Mouse (Mus musculus): Measurements from ENCODE around the gene Ep300.

Ep300 gene

DNA sequence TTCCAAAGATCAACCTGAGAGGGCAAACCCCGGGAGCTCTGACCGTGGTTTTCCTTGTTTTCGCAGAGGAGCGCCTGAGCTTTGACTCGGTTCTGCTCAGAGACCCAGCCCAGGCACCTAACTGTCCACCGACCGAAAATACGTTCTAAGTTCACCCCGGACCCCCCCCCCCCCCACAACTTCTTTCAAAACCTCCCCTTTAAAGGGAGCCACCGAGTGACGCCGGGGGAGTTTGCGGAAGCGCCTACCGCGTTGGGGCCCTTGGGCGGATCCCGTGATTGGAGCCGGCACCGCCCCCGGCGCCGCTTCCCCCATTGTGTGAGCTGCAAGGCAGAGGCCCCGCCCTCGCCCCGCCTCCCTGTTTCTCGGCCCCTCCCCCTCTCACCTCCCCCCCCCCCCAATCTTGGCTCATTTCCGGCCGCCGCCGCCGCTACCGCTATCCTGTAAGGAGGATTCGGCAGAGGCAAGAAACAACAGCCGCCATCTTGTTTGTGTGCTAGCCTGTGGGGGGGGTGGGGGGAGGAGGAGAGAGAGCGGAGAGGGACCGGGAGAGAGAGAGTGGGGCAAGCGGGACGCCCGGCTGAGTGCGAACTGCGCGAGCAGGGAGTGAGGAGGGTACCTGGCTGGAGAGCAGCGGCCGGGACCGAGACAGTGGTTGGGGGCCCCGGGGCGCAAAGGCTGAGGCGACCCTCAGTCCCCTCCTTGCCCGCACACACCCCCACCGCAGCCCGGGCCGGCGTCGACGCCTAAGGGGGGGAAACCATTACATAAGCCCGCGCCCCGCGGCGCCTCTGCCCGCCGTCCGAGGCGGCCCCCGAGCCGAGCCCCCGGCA is at the start of gene Ep300:
Gene Ep300, plus strand, starts transcription at position 439 of the 833 bp plus-strand sequence.
- in situ Hi-C loops (cut with MboI; ENCODE audit: low pct_unique_long_range_greater_than_20kb in 1 of 2, low sequenced_read_pairs in 2 of 2, unreplicated experiment in 1 of 2): no loop called here

DNA sequence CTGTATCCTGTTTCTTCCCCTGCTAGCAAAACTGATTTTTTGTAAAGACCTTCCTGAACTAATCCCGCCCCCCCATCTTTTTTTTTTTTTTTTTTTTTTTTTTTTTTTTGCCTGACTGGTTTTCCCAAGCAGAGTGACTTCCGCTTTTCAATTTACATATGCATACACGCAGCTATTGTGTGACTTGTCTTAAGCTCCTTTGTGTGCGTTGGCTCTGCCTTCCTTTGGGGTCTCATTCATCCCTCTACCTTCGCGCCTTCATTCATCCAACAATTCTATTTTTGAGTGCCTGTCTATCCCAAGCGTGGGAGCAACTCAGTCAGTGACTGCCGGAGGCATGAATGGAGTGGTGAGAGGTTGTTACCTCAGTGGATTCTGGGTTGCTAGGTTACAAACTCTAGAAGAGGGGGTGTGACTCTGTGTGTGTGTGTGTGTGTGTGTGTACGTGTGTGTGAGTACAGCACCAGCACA is 49.2 kb upstream of the Ep300 start:
- in situ Hi-C loops (cut with MboI; ENCODE audit: low pct_unique_long_range_greater_than_20kb in 1 of 2, low sequenced_read_pairs in 2 of 2, unreplicated experiment in 1 of 2): no loop called here

DNA sequence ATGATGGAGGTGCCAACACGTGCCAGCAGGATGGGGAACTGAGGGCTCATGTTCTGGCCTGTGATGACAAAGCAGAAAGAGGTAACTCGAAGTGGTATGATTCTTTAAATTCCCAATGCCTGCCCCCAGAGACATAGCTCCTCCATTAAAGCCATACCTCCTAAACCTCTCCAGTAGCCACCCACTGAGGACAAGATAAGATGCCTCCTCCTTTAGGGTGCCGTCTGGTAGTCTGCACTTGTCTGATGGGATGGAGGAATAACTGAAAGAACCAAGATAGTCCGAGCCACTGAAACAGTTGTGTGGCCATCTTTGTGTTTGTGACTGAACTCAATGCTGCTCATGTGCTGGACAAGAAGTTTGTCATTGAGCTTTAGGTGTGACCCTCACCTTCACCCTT is 47.0 kb upstream of the Ep300 start:
- in situ Hi-C loops (cut with MboI; ENCODE audit: low pct_unique_long_range_greater_than_20kb in 1 of 2, low sequenced_read_pairs in 2 of 2, unreplicated experiment in 1 of 2): no loop called here

DNA sequence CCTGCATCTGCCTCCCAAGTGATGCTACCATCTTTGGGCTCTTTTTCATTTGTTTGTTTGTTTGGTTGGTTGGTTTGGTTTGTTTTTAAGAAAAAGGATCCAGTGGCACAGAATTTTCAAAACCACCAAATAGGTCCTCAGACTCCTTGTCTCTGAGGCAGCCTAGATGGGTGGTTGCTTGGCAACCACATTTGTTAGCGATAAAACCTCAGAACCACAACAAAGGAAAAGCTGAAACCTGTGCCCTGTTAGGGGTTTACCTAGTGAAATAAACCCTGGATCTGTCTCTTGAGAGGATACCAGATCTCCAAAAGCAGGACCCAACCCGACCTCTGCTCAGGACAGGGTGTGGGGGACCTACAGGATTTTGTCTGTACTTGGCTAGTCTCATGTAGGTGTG is 45.6 kb upstream of the Ep300 start:
- in situ Hi-C loops (cut with MboI; ENCODE audit: low pct_unique_long_range_greater_than_20kb in 1 of 2, low sequenced_read_pairs in 2 of 2, unreplicated experiment in 1 of 2): no loop called here

DNA sequence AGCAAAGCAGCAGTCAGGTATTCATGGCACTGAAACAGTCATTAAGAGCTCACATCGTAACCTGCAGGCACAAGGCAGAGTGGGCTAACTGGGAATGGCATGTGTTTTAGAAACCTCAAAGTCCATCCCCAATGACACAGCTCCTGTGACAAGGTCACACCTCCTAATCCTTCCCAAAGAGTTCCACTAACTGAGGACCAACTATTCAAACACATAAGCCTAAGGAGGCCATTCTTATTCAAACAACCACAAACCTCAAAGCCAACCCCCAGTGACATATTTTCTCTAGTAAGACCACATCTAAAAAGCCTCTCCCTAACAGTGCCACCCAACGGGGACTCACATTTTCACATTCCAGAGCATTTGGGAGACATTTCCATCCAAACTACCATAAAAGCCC is 40.2 kb upstream of the Ep300 start:
- in situ Hi-C loops (cut with MboI; ENCODE audit: low pct_unique_long_range_greater_than_20kb in 1 of 2, low sequenced_read_pairs in 2 of 2, unreplicated experiment in 1 of 2): no loop called here

DNA sequence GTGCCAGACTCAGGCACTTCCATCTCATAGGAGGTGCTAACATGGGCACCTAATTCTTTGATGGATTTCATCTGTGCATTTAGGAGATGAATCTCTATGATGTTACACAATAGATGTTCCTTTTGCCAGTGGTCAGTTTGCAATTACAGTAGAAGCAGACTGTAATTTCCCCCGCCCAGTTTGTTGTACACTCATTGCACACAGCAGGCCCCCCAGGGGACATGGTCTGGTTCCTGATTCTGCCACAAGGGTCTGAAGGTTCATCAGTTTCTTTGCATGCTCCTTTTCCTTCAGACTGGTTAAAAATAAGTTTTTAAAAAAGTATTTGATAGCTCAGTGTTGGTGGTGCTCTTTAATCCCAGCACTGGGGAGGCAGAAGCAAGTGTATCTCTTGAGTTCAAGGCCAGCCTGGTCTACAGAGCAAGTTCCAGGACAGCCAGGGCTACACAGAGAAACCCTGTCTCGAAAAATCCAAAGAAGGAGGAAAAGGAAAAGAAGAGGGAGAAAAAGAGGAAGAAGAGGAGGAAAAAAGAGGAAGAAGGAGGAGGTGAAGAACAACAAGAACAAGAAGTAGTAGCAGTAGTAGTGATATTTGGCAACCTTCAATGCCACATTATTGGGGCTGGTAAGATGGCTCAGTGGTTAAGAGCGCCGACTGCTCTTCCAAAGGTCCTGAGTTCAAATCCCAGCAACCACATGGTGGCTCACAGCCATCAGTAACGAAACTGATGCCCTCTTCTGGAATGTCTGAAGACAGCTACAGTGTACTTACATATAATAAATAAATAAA is 39.6 kb upstream of the Ep300 start:
- in situ Hi-C loops (cut with MboI; ENCODE audit: low pct_unique_long_range_greater_than_20kb in 1 of 2, low sequenced_read_pairs in 2 of 2, unreplicated experiment in 1 of 2): no loop called here

DNA sequence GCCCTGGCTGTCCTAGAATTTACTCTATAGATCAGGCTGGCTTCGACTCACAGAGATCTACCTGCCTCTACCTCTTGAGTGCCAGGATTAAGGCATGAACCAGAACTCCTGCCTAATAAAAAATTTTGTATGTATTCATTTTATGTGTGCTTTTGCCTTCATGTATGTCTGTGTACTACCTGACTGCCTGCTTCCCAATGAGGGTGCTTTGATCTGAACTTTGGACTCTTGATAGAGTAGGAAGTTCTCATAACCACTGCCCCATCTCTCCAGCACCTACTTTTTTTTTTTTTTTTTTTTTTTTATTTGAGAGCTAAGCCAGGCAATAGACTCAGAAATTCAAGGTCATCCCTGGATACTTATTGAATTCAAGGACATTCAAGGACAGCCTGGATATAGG is 31.7 kb upstream of the Ep300 start:
- in situ Hi-C loops (cut with MboI; ENCODE audit: low pct_unique_long_range_greater_than_20kb in 1 of 2, low sequenced_read_pairs in 2 of 2, unreplicated experiment in 1 of 2): no loop called here

DNA sequence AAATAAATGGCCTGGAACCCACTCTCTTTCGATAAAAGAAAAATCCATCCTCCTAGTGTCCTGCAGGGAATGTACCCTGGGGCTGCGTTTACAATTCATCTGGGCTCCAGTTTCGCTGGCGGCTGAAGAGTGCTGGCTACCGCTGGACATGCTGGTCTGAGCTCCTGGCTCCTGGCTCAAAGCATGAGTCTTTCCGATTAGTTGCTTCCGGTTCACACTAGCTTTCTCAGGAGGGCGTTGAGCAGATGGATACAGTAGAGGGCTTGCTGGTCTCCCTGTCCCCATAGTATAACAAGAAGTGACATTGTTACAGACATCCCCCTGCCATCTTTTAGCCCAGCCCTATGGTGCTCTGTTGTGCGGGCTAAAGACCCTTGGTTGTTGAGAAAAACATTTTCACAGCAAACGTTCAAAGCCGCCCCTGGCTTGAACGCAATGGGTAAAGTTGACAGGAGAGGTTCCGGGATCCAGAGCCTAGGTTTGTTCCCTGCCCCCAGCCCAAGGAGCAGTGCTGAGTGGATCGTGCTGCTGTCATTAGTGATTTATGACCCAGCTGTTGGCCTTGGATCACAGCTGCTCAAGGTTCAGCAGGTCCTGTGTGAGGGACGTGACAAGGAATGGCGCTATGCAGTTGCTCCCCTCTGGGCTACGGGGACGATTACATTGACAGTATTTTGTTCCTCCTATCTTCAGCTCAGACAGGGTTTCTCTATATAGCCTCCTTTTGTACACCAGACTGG is 30.4 kb upstream of the Ep300 start:
- in situ Hi-C loops (cut with MboI; ENCODE audit: low pct_unique_long_range_greater_than_20kb in 1 of 2, low sequenced_read_pairs in 2 of 2, unreplicated experiment in 1 of 2): no loop called here

DNA sequence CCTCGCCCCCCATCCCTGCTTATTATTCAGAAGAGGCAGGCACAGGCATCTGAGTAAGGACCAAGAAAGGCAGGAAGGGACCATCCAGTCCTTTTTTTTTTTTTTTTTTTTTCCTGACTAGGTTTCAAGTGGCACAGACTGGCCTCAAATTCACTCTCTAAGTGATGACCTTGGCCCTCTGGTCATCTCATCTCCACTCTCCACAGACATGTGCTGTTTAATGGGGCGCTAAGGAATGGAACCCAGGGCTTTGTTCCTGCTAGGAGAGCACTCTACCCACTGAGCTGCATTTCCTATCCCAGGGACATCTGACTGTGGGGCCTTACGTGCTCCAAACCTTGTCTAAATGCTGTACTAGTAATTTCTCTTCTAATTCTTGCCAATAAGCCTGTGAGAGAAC is 29.2 kb upstream of the Ep300 start:
- in situ Hi-C loops (cut with MboI; ENCODE audit: low pct_unique_long_range_greater_than_20kb in 1 of 2, low sequenced_read_pairs in 2 of 2, unreplicated experiment in 1 of 2): no loop called here

DNA sequence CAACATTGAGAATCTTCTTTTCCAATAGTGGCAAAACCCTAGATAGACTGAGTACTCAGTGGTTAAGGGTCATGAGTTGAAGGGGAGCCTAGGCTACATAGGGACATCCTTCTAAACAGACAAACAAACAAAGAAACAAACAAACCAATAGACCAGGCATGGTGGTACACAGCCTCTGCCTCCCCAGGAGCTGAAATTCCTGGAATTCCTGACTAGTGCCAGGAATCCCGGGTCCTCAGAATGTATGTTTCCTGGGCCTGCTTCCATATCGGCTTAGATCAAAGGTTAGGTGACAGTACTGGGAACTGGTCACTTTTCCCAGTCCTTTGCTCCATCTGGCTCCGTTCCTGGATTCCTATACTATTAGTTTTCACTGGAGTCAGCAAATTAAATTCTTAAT is 23.6 kb upstream of the Ep300 start:
- in situ Hi-C loops (cut with MboI; ENCODE audit: low pct_unique_long_range_greater_than_20kb in 1 of 2, low sequenced_read_pairs in 2 of 2, unreplicated experiment in 1 of 2): no loop called here

DNA sequence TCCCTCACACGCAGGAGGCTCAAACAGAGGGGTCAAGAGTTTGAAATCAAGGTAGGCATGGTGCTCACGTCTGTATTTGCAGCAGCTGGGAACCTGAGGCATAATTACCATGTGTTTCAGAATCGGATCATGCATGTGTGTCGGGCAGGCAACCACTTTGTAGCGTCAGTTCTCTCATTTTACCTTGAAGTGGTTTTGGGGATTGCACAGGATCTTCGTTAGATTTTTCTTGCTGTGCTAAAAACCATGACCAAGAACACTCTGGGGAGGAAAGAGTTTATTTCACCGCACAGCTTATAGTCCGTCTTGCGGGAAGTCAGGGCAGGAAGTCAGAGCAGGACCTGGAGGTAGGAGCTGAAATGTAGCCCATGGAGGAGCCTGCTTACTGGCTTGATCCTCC is 23.2 kb upstream of the Ep300 start:
- in situ Hi-C loops (cut with MboI; ENCODE audit: low pct_unique_long_range_greater_than_20kb in 1 of 2, low sequenced_read_pairs in 2 of 2, unreplicated experiment in 1 of 2): no loop called here

DNA sequence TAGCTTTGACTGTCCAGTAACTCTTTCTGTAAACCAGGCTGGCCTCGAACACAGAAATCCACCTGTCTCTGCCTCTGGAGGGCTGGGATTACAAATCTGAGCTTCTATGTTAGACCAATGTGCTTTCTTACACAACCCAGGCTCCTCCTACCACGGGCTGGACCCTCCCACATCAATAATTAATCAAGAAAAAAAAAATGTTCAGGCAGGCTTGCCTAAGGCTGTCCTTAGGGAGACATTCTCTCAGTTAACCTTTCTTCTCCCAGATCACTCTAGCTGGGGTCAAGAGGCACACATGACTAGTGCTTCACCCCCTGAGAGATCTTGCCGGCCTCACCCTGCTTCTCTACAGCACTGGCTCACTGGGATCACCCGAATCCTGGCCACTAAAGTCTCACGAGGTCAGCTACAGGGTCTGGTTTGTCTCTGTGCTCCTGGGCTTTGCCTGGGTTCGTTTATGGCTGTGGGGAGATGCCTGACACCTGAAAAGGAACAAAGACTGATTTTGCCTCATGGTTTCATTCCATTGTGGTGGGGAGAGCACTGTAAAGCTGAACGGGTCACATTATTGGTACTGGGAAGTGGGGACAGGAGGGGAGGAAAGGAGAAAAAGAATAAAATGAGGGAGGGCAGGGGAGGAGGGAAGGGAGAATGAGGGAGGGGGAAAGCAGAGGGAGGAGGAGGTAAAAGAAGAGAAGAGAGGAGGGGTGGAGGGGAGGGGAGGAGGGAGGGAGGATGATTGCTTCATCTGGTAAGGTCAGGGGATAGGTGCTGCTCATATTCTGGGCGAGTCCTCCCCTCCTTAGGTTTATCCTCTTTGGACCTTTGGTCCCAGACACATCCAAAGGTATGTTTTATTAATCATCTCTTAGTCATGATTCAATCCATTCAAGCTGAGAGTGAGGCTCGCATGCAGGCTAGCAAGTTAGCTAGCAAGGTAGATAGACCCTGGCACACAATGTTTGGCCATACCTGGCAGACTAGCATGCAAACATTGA is 22.4 kb upstream of the Ep300 start:
- in situ Hi-C loops (cut with MboI; ENCODE audit: low pct_unique_long_range_greater_than_20kb in 1 of 2, low sequenced_read_pairs in 2 of 2, unreplicated experiment in 1 of 2): no loop called here

DNA sequence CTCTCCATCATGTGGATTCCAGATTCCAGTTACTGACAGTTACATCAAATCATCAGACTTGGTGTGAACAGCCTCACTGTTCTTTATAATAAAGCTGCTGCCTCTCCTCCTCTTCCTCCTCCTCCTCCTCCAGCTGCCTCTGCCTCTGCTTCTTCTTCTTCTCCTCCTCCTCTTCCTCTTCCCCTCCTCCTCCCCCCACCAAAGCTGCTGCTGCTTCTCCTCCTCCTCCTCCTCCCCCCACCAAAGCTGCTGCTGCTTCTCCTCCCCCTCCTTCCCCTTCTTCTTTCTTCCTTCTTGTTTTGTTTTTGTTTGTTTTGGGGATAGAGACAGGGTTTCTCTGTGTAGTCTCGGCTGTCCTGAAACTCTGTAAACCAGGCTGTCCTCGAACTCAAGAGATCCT is 17.1 kb upstream of the Ep300 start:
- in situ Hi-C loops (cut with MboI; ENCODE audit: low pct_unique_long_range_greater_than_20kb in 1 of 2, low sequenced_read_pairs in 2 of 2, unreplicated experiment in 1 of 2): no loop called here

DNA sequence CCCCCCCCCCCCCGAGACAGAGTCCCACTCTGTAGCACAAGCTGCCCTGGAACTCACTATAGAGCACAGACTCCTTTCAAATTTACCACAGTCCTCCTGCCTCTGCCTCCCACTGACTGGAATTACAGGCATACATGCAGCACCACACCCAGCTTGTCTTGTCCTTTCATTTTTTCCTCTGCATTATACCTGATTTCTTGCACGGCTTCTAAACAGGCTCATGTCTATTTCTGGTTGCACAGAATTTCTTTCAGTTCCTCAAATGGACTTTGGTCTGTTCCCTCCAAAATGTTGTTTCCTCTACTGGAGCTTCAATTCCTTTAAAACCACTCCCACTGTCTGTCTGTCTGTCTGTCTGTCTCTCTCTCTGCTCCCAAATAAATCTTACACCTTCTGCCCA is 16.6 kb upstream of the Ep300 start:
- in situ Hi-C loops (cut with MboI; ENCODE audit: low pct_unique_long_range_greater_than_20kb in 1 of 2, low sequenced_read_pairs in 2 of 2, unreplicated experiment in 1 of 2): no loop called here

DNA sequence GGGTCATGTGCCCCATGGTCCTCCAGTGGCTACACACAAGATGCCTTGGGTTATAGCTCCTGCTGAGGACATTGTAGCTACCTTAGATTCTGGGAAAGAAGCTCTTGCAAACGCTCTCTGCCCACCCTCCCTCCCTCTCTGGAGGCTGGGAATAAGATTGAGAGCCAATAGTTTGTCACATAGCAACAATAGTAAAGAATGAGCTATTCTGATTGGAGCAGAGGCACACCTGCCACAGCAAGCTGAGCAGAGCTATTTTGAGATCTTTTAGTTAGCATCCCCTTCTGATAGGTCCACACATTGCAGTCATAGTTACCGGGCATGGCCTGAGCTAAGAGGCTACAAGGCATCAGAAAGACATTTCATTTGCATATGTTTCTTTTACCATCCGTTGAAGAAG is 8.2 kb upstream of the Ep300 start:
- in situ Hi-C loops (cut with MboI; ENCODE audit: low pct_unique_long_range_greater_than_20kb in 1 of 2, low sequenced_read_pairs in 2 of 2, unreplicated experiment in 1 of 2): no loop called here

DNA sequence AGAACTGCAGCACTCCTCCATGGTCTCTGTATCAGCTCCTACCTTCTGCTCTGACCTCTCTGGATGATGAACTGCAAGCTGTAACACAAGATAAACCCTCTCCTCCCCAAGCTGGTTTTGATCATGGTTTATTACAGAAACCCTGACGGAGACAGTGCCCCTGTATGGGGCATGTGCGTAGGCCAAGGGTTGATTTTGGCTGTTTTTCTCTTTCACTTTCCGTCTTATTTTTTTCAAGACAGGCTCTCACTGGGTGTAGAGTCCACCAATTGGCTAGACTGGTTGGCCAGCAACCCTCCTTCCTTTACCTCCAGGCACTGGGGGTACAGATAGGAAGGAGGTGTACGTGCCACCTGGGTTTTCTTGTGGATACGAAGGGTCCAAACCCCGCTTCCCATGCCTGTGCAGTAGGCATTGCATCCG is 7.4 kb upstream of the Ep300 start:
- in situ Hi-C loops (cut with MboI; ENCODE audit: low pct_unique_long_range_greater_than_20kb in 1 of 2, low sequenced_read_pairs in 2 of 2, unreplicated experiment in 1 of 2): no loop called here

DNA sequence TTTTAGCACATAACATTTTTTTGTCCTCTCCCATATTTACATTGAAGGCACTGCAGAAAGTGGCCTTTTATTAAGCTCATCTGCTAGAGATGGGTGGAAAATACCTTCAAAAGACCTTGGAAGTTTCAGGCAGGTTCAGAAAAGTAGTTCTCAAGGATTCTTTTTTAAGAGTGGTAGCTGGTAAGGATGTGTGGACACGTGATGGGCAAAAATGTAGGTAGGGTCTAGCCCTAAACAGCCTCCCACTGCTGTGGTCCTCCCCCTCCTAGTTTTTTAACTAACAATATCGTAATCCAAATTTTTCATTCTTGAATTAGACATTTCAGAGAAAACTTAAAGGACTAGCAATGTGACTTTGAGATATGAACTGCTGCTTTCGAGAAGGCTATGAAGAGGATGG is 685 bp upstream of the Ep300 start:
- in situ Hi-C loops (cut with MboI; ENCODE audit: low pct_unique_long_range_greater_than_20kb in 1 of 2, low sequenced_read_pairs in 2 of 2, unreplicated experiment in 1 of 2): no loop called here

All from mouse embryonic stem cell (cell line).